Mouse (Mus musculus) ES-E14 (cell line): ENCODE measurements at regions not wholly inside any gene's neighbourhood (a gene's known extent, or its start where the extent isn't known, plus 50 kb on each side); places are given as distances from the start of the nearest gene placed in this dataset.

Experiments
- CHD2 ChIP-seq: IDR thresholded peaks from 2 replicates; pipeline ENCODE4 v1.6.1; 2014; ENCODE audit warnings: mild to moderate bottlenecking, low read depth, low read length, inconsistent platforms
- ZC3H11A ChIP-seq: IDR thresholded peaks from 2 replicates; pipeline ENCODE4 v1.6.1; 2012; ENCODE audit warnings: low read depth, mild to moderate bottlenecking, inconsistent platforms, low read length, borderline replicate concordance

GRCm38 (mm10) chr8:82471825-82472224 lies 68.8 kb upstream of the Il15 start:
- TF ChIP-seq ZC3H11A (no peak), CHD2 (no peak)
